Mouse (Mus musculus): ENCODE measurements around the gene Plp2. TPM values are rescaled to one million over a fixed set of nuclear protein-coding genes. Genes with fewer than 3 reads are reported as not detected.

The Plp2 gene
- polyA plus RNA-seq, 1 experiment: 0.28 TPM

DNA sequence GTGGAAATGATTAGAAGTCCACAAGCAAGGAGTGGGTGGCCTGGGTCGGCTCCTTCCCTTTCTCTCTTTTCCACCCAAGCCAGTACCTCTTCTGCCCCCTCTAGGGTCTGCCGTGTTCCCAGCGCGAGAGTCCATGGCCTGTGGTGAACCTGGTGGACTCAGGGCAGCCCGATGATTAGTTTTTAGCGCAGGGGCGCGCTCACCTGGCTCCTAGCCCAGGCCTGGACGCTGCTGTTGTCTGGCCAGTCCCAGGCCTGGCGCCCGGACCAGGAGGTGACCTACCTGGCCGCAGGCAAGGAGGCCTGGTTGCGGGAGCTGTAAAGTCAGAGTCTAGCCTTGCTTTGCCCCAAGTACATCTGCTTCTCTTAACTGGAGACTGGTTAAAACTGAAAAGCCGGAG is 9.7 kb upstream of the Plp2 start, which contains the start of gene Magix:
Magix (minus strand) TSS at position 388 of the 400 bp plus-strand sequence.
- H3K4me3 ChIP-seq (replicated peaks): peak within 1 kb of the TSS; percentile 43
- peaks cover 11% of the 10 kb centered on the region for H3K4me1 ChIP-seq (ENCODE audit: control insufficient read depth)
- TF ChIP-seq GATA1 (IDR thresholded peaks at IDR 0.05; ENCODE audit: low read length): no peak
- TF ChIP-seq TAL1 (IDR thresholded peaks at IDR 0.05; ENCODE audit: low read length): no peak
- no peaks in the 10 kb centered on the region for H3K9me3 ChIP-seq (ENCODE audit: control insufficient read depth, low read length)
- no peaks in the 10 kb centered on the region for H3K27me3 ChIP-seq (ENCODE audit: control insufficient read depth)
- no peaks in the 10 kb centered on the region for H3K36me3 ChIP-seq (ENCODE audit: control insufficient read depth)

DNA sequence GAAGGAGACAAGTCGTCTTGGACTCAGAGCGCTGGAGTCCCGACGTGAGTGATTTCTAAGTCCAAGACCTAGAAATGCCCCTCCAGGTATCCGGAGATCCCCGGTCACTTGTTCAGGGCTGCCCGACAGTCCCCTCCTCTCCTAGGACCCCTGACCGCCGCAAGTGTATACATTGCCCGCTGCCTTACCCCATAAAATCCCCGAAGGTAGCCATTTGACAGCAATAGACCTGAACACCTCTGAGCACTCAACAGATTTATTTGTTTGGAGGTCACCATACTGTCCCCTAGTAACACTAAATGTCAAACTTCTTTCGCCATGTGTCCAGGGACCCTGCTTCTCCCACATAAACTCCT is 8.8 kb upstream of the Plp2 start:
- TF ChIP-seq TAL1 (IDR thresholded peaks at IDR 0.05; ENCODE audit: low read length) (no peak), GATA1 (IDR thresholded peaks at IDR 0.05; ENCODE audit: low read length) (no peak)
- H3K27me3 ChIP-seq (ENCODE audit: control insufficient read depth): no peaks in the 10 kb centered on the region
- H3K4me3 ChIP-seq (replicated peaks): peak overlapping the region; percentile 43
- peaks cover 11% of the 10 kb centered on the region for H3K4me1 ChIP-seq (ENCODE audit: control insufficient read depth)
- H3K9me3 ChIP-seq (ENCODE audit: control insufficient read depth, low read length): no peaks in the 10 kb centered on the region
- H3K36me3 ChIP-seq (ENCODE audit: control insufficient read depth): no peaks in the 10 kb centered on the region

DNA sequence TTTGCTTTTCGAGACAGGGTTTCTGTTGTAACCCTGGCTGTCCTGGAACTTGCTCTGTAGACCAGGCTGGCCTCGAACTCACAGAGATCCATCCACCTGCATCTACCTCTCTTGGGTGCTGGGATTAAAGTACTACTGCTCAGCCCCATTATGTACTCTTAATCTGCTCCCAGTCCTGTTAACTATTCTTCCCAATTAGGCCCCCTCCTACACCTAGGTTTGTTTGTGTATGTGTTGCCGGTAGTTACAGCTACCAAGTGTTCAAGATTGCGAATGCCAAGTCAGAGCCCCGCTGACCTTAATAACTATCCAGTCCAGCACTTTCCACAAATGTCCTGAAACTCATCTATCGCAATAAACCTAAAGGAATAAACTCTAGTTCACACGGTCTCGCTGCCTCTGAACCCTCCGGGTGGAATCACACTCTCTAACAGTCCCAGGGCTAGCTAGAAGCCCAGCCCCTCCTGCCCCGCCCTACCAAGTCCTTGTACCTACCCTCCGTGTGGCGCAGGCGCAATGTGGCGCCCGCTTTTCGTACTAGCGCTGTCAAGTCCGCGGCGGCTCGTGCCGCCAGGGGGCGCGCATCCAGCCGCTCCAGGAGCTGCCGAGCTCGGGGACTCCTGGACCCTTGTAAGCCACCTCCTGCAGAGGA is 8.3 kb upstream of the Plp2 start:
- H3K27me3 ChIP-seq (ENCODE audit: control insufficient read depth): 0 out of 2 replicates have a peak, but pooled peaks cover 3% of the 10 kb centered on the region

GRCm38 (mm10) chrX:7678986-7679385 is 7.8 kb upstream of the Plp2 start:
- Histone ChIP-seq H3K27me3 (ENCODE audit: control insufficient read depth) (0 out of 2 replicates have a peak, but pooled peaks cover 6% of the 10 kb centered on the region), H3K4me3 (replicated peaks) (no peak overlapping the region), H3K4me1 (ENCODE audit: control insufficient read depth) (peaks cover 21% of the 10 kb centered on the region), H3K36me3 (ENCODE audit: control insufficient read depth) (no peaks in the 10 kb centered on the region), H3K9me3 (ENCODE audit: control insufficient read depth, low read length) (no peaks in the 10 kb centered on the region; the same call in 1 of the 2 replicates)
- TF ChIP-seq GATA1 (IDR thresholded peaks at IDR 0.05; ENCODE audit: low read length) (no peak), TAL1 (IDR thresholded peaks at IDR 0.05; ENCODE audit: low read length) (no peak)

More for the DNA sequence above, 8.3 kb upstream of the Plp2 start:
- no peak for TF ChIP-seq GATA1 (IDR thresholded peaks at IDR 0.05; ENCODE audit: low read length)
- no peak for TF ChIP-seq TAL1 (IDR thresholded peaks at IDR 0.05; ENCODE audit: low read length)
- H3K9me3 ChIP-seq (ENCODE audit: control insufficient read depth, low read length): no peaks in the 10 kb centered on the region
- peaks cover 16% of the 10 kb centered on the region for H3K4me1 ChIP-seq (ENCODE audit: control insufficient read depth)
- no peaks in the 10 kb centered on the region for H3K36me3 ChIP-seq (ENCODE audit: control insufficient read depth)
- H3K4me3 ChIP-seq (replicated peaks): peak overlapping the region; percentile 43

- Histone ChIP-seq H3K36me3 (ENCODE audit: control insufficient read depth) (no peaks in the 10 kb centered on the region), H3K27me3 (ENCODE audit: control insufficient read depth) (peaks cover 9% of the 10 kb centered on the region), H3K9me3 (ENCODE audit: control insufficient read depth, low read length) (peaks cover 5% of the 10 kb centered on the region), H3K4me3 (replicated peaks) (peak overlapping the region; percentile 45), H3K4me1 (ENCODE audit: control insufficient read depth) (peaks cover 35% of the 10 kb centered on the region)
- TF ChIP-seq GATA1 (IDR thresholded peaks at IDR 0.05; ENCODE audit: low read length) (no peak), TAL1 (IDR thresholded peaks at IDR 0.05; ENCODE audit: low read length) (no peak)
Measured at GRCm38 (mm10) chrX:7675001-7675380, 3.8 kb upstream of the Plp2 start.

GRCm38 (mm10) chrX:7674284-7675000 is 3.3 kb upstream of the Plp2 start:
- H3K36me3 ChIP-seq (ENCODE audit: control insufficient read depth): no peaks in the 10 kb centered on the region
- peak overlapping the region; percentile 45 for H3K4me3 ChIP-seq (replicated peaks)
- peaks cover 9% of the 10 kb centered on the region for H3K27me3 ChIP-seq (ENCODE audit: control insufficient read depth)
- H3K4me1 ChIP-seq (ENCODE audit: control insufficient read depth): peaks cover 32% of the 10 kb centered on the region
- H3K9me3 ChIP-seq (ENCODE audit: control insufficient read depth, low read length): peaks cover 5% of the 10 kb centered on the region
- TF ChIP-seq GATA1 (IDR thresholded peaks at IDR 0.05; ENCODE audit: low read length): no peak
- TF ChIP-seq TAL1 (IDR thresholded peaks at IDR 0.05; ENCODE audit: low read length): no peak

DNA sequence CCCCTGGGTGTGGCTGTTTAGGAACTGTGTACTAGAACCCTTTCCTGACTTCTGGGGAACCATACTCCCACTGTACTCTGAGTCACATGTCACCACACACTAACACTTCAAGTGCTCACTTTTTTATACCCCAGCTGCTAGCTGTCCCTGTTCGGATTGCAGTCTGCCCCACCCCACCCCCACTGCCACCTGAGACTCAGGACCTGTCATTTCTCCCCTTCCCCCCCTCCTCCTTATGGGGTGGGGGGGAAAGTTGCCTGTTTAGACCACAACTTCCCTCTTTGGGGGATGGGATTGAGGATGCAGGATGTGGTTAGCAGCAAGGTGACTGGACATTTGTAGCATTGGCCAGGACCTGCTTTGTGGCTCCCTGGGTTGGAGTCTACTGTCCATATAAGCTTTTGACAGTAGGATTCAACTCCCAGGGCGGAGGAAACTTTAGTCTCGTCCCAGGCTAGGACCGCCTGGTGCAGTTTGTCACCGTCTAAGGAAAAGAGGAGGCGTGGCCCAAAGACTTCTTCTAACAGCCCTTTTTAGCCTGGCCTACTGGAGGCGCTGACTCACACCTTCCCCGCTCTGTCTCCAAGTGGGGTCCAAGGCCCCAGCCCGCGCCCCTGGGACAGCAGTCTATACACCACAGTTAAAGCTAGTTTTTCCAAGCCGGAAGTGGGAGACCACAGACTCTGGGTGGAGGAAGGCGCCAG is 2.5 kb upstream of the Plp2 start:
- Histone ChIP-seq H3K36me3 (ENCODE audit: control insufficient read depth) (no peaks in the 10 kb centered on the region), H3K4me1 (ENCODE audit: control insufficient read depth) (peaks cover 30% of the 10 kb centered on the region), H3K27me3 (ENCODE audit: control insufficient read depth) (peaks cover 9% of the 10 kb centered on the region), H3K4me3 (replicated peaks) (peak overlapping the region; percentile 45), H3K9me3 (ENCODE audit: control insufficient read depth, low read length) (peaks cover 5% of the 10 kb centered on the region)
- no peak for TF ChIP-seq TAL1 (IDR thresholded peaks at IDR 0.05; ENCODE audit: low read length)
- TF ChIP-seq GATA1 (IDR thresholded peaks at IDR 0.05; ENCODE audit: low read length): no peak

- H3K36me3 ChIP-seq (ENCODE audit: control insufficient read depth): no peaks in the 10 kb centered on the region
- peaks cover 5% of the 10 kb centered on the region for H3K9me3 ChIP-seq (ENCODE audit: control insufficient read depth, low read length)
- H3K4me1 ChIP-seq (ENCODE audit: control insufficient read depth): peaks cover 30% of the 10 kb centered on the region
- no peak overlapping the region for H3K4me3 ChIP-seq (replicated peaks)
- peaks cover 9% of the 10 kb centered on the region for H3K27me3 ChIP-seq (ENCODE audit: control insufficient read depth)
- TF ChIP-seq TAL1 (IDR thresholded peaks at IDR 0.05; ENCODE audit: low read length) (no peak), GATA1 (IDR thresholded peaks at IDR 0.05; ENCODE audit: low read length) (no peak)
Measured at GRCm38 (mm10) chrX:7672739-7673138, 1.5 kb upstream of the Plp2 start.

DNA sequence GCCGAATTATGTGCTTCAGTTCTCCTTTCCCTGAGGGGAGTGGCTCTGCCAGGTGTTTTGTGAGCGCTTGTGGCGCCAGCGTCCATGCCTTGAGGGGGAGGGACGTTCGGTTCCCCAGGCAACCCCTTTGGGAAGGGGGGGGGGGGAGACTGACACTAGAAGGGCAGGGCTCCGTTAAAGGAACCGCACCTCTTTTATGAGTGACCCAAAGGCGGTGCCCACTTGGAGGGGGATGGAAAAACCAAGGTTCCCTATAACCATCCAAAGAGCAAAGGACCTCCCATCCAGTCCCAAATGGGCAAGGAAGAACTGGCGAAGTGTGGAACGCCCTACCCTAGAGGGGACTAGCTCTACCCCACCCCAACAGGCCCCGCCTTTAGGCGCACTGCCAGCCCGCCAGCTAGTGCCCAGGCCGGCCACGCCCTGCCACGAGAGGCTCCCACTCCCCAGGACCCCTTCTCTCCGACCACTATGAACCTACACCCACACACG is 754 bp downstream of the Plp2 start:
- TF ChIP-seq GATA1 (IDR thresholded peaks at IDR 0.05; ENCODE audit: low read length): no peak
- no peak for TF ChIP-seq TAL1 (IDR thresholded peaks at IDR 0.05; ENCODE audit: low read length)
- H3K36me3 ChIP-seq (ENCODE audit: control insufficient read depth): no peaks in the 10 kb centered on the region; the same call in 1 of the 2 replicates
- H3K4me1 ChIP-seq (ENCODE audit: control insufficient read depth): peaks cover 30% of the 10 kb centered on the region
- H3K4me3 ChIP-seq (replicated peaks): peak overlapping the region; percentile 63
- peaks cover 9% of the 10 kb centered on the region for H3K27me3 ChIP-seq (ENCODE audit: control insufficient read depth)
- peaks cover 9% of the 10 kb centered on the region for H3K9me3 ChIP-seq (ENCODE audit: control insufficient read depth, low read length)

All from erythroblast, embryonic 14.5 days (primary cell).